Mouse (Mus musculus): ENCODE measurements around the gene Zic2. TPM values are rescaled to one million over a fixed set of nuclear protein-coding genes. Genes with fewer than 3 reads are reported as not detected.

The Zic2 gene
- polyA plus RNA-seq, 2 experiments = 0.03 TPM; not detected in 1

DNA sequence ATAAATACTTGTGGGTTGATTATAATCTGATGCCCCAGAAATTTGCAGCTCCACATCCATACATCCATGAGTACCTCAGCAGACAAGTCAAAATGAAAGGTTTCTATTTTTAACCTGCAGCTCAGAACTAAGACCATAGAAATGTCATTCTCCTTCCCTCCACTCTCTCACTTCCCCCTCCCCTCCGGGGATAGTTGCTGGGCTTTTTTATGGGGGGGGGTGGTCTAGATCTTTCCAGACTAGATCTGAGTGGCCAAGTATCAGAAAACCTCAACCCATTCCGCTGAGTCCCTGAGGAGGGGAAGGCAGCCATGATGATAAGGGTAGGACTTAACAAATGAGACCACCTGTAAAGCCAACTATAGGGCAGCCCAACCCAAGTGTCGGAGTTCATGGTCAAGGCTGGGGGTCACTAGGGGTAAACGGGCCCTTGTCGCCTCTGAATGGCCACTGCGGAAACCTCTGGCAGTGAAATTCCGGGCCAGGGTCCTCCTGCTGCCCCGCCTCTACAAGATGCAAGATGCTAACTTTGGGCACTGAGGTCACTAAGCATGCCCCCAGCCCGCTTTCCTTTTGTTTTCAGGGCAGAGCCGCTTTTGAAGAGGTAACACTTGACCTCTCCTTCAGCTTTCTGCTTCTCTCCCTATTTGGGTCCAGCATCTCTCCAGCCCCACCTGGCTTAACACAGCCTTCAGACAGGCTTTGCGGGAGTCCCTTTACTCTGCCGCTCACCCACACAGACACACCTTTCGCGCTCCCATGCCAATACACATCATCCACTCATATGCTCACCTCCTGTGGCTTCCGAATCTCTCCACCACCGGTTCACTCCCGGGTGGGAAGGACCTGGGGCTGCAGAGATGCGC lies 8.6 kb downstream of the Zic2 start:
- 5% methylated on average over 18 of the region's 18 CpGs for WGBS (ENCODE audit: insufficient replicate concordance)

DNA sequence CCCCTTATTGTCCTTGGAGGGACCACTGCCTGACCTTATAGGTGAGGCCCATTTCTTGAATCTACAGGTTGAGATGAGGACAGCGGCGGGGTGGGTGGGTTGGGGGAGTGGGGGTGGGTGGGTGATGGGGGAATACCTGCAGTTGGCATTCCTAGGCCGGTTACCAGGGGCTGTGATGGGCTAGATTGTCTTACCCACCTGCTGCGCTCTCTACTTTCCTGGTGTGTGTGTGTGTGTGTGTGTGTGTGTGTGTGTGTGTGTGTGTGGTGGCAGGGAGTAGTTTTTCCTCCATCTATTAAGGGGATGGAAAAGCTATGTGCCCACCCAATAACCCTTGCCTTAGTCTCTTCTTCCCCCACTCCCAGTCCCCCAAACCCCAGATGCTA lies 9.2 kb downstream of the Zic2 start:
- TF ChIP-seq CTCF (IDR thresholded peaks at IDR 0.05; ENCODE audit: low read depth) (no peak), EP300 (IDR thresholded peaks at IDR 0.05; ENCODE audit: low read depth) (no peak)
- H3K4me1 ChIP-seq (replicated peaks; ENCODE audit: control insufficient read depth in 2 of 2, insufficient read depth in 2 of 2, low read length in 1 of 2) = no peaks in the 10 kb centered on the region
- no peak for DNase-seq (ENCODE audit: low read depth in 3 of 3, low spot score in 3 of 3)
- no peaks in the 10 kb centered on the region for H3K9me3 ChIP-seq (ENCODE audit: control insufficient read depth, low read length)
- 0% methylated on average over 4 of the region's 4 CpGs for WGBS (ENCODE audit: insufficient replicate concordance)
- no peak overlapping the region for H3K27ac ChIP-seq
- ATAC-seq (ENCODE audit: insufficient read depth) = no peak
- no peak overlapping the region for H3K4me3 ChIP-seq (ENCODE audit: insufficient read depth in 1 of 2, low read depth in 2 of 2, low read length in 2 of 2)
- H3K4me2 ChIP-seq (ENCODE audit: low read depth) = no peak overlapping the region
- peaks cover 91% of the 10 kb centered on the region for H3K27me3 ChIP-seq (ENCODE audit: control insufficient read depth, insufficient read depth, low read length)
- H3K36me3 ChIP-seq (replicated peaks; ENCODE audit: control insufficient read depth, insufficient read depth, low read depth) = no peaks in the 10 kb centered on the region
- no peak overlapping the region for H3K9ac ChIP-seq (replicated peaks)

More for the DNA sequence above, 8.6 kb downstream of the Zic2 start:
- Histone ChIP-seq H3K9me3 (ENCODE audit: control insufficient read depth, low read length) (no peaks in the 10 kb centered on the region), H3K36me3 (replicated peaks; ENCODE audit: control insufficient read depth, insufficient read depth, low read depth) (no peaks in the 10 kb centered on the region), H3K27ac (no peak overlapping the region), H3K4me1 (replicated peaks; ENCODE audit: control insufficient read depth in 2 of 2, insufficient read depth in 2 of 2, low read length in 1 of 2) (no peaks in the 10 kb centered on the region), H3K4me3 (ENCODE audit: insufficient read depth in 1 of 2, low read depth in 2 of 2, low read length in 2 of 2) (no peak overlapping the region), H3K4me2 (ENCODE audit: low read depth) (no peak overlapping the region), H3K27me3 (ENCODE audit: control insufficient read depth, insufficient read depth, low read length) (peaks cover 91% of the 10 kb centered on the region), H3K9ac (replicated peaks) (no peak overlapping the region)
- DNase-seq (ENCODE audit: low read depth in 3 of 3, low spot score in 3 of 3) = no peak
- no peak for TF ChIP-seq CTCF (IDR thresholded peaks at IDR 0.05; ENCODE audit: low read depth)
- no peak for TF ChIP-seq EP300 (IDR thresholded peaks at IDR 0.05; ENCODE audit: low read depth)
- ATAC-seq (ENCODE audit: insufficient read depth) = no peak

GRCm38 (mm10) chr14:122484844-122485551 lies 9.8 kb downstream of the Zic2 start:
- no peak for ATAC-seq (ENCODE audit: insufficient read depth)
- 1% methylated on average over 23 of the region's 24 CpGs for WGBS (ENCODE audit: insufficient replicate concordance)
- no peak for TF ChIP-seq EP300 (IDR thresholded peaks at IDR 0.05; ENCODE audit: low read depth)
- no peak for TF ChIP-seq CTCF (IDR thresholded peaks at IDR 0.05; ENCODE audit: low read depth)
- no peaks in the 10 kb centered on the region for H3K4me1 ChIP-seq (replicated peaks; ENCODE audit: control insufficient read depth in 2 of 2, insufficient read depth in 2 of 2, low read length in 1 of 2)
- no peak overlapping the region for H3K4me2 ChIP-seq (ENCODE audit: low read depth)
- no peak overlapping the region for H3K4me3 ChIP-seq (ENCODE audit: insufficient read depth in 1 of 2, low read depth in 2 of 2, low read length in 2 of 2)
- H3K9me3 ChIP-seq (ENCODE audit: control insufficient read depth, low read length) = no peaks in the 10 kb centered on the region
- H3K36me3 ChIP-seq (replicated peaks; ENCODE audit: control insufficient read depth, insufficient read depth, low read depth) = no peaks in the 10 kb centered on the region
- H3K27me3 ChIP-seq (ENCODE audit: control insufficient read depth, insufficient read depth, low read length) = peaks cover 91% of the 10 kb centered on the region
- no peak for DNase-seq (ENCODE audit: low read depth in 3 of 3, low spot score in 3 of 3)
- H3K9ac ChIP-seq (replicated peaks) = no peak overlapping the region
- H3K27ac ChIP-seq = no peak overlapping the region

DNA sequence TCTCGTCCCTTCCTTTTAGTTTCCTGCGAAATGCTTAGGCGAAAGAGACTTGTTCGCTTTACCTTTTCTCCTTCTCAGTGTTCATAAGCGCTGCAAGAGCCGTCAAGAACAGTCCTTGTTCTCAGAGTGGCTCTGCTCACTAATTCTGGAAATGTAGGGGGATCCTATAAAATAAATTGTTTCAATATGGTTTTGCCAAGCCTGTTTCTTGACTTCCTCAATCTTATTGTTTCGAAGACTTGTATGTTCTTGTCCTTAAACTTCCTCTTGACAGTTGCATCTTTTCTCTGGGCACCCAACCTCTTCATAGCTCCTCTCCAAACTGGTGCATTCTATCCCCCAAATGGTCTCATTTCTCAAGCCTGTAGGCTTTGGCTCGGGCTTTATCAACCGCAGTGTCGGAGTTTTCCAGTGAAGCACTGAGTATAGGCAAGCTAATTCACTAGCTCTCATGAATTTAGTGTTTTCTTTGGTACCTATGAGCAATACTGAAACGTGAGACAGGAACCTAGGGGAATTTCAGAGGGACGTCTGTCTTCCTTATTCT lies 10.5 kb downstream of the Zic2 start:
- 3% methylated on average over 12 of the region's 12 CpGs for WGBS (ENCODE audit: insufficient replicate concordance)
- Histone ChIP-seq H3K9ac (replicated peaks) (no peak overlapping the region), H3K4me2 (ENCODE audit: low read depth) (no peak overlapping the region), H3K27me3 (ENCODE audit: control insufficient read depth, insufficient read depth, low read length) (peaks cover 91% of the 10 kb centered on the region), H3K4me1 (replicated peaks; ENCODE audit: control insufficient read depth in 2 of 2, insufficient read depth in 2 of 2, low read length in 1 of 2) (no peaks in the 10 kb centered on the region), H3K36me3 (replicated peaks; ENCODE audit: control insufficient read depth, insufficient read depth, low read depth) (no peaks in the 10 kb centered on the region), H3K27ac (no peak overlapping the region), H3K4me3 (ENCODE audit: insufficient read depth in 1 of 2, low read depth in 2 of 2, low read length in 2 of 2) (no peak overlapping the region), H3K9me3 (ENCODE audit: control insufficient read depth, low read length) (no peaks in the 10 kb centered on the region)
- ATAC-seq (ENCODE audit: insufficient read depth) (no peak), DNase-seq (ENCODE audit: low read depth in 3 of 3, low spot score in 3 of 3) (no peak)
- TF ChIP-seq CTCF (IDR thresholded peaks at IDR 0.05; ENCODE audit: low read depth) (no peak), EP300 (IDR thresholded peaks at IDR 0.05; ENCODE audit: low read depth) (no peak)

DNA sequence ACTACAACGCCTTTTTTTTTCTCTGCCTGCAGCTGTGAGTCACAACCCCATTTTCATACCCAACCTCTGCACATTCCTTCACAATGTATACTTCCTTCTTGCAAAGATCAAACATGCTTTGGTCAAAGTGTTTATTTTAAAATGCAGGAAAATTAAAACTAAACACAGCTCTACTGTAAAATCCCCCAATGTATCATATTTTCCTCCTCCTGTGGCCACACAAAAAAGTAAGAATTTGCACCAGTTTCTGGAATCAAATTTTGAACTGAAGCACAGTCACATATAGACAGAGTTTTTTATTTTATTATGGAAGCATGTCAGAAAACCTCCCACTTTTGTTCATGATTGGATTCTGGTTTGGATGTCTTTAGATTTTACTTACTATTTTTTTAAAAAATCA lies 11.4 kb downstream of the Zic2 start:
- Histone ChIP-seq H3K4me2 (ENCODE audit: low read depth) (no peak overlapping the region), H3K27ac (no peak overlapping the region), H3K27me3 (ENCODE audit: control insufficient read depth, insufficient read depth, low read length) (peaks cover 91% of the 10 kb centered on the region), H3K4me1 (replicated peaks; ENCODE audit: control insufficient read depth in 2 of 2, insufficient read depth in 2 of 2, low read length in 1 of 2) (no peaks in the 10 kb centered on the region), H3K9ac (replicated peaks) (no peak overlapping the region), H3K36me3 (replicated peaks; ENCODE audit: control insufficient read depth, insufficient read depth, low read depth) (no peaks in the 10 kb centered on the region), H3K4me3 (ENCODE audit: insufficient read depth in 1 of 2, low read depth in 2 of 2, low read length in 2 of 2) (no peak overlapping the region), H3K9me3 (ENCODE audit: control insufficient read depth, low read length) (no peaks in the 10 kb centered on the region)
- ATAC-seq (ENCODE audit: insufficient read depth) = no peak
- DNase-seq (ENCODE audit: low read depth in 3 of 3, low spot score in 3 of 3) = no peak
- TF ChIP-seq CTCF (IDR thresholded peaks at IDR 0.05; ENCODE audit: low read depth) = no peak
- TF ChIP-seq EP300 (IDR thresholded peaks at IDR 0.05; ENCODE audit: low read depth) = no peak
- 7% methylated on average over 1 of the region's 1 CpGs for WGBS (ENCODE audit: insufficient replicate concordance)

Measured in liver, embryonic 14.5 days (tissue).